Mouse (Mus musculus) liver, adult 2 months (tissue): ENCODE results near the gene Pik3c2b. TPM values are rescaled to one million over a fixed set of nuclear protein-coding genes. Genes with fewer than 3 reads are reported as not detected.
A peak's percentile ranks its signal among the peaks of the same experiment; 100 is the strongest.
"Not testable (repeated sequence)": the region's sequence is repeated elsewhere in the genome, so short reads cannot be mapped to it uniquely, and the experiment has no call there.

Experiments used
- DNase-seq: peaks from one replicate; pipeline ENCODE4 v3.0.0-alpha.2; 2011; ENCODE audit warnings: low read depth, low spot score; ENCODE audit errors: extremely low read depth
- H3K27ac ChIP-seq: fragments of 200-500 bp; replicated peaks from 2 replicates; pipeline ENCODE4 v1.5.1; 2012; ENCODE audit warnings: low read depth, mild to moderate bottlenecking, control low read depth, inconsistent platforms, low read length; ENCODE audit not compliant: insufficient read depth
- H3K27me3 ChIP-seq: fragments of 200-500 bp; 2 replicates; pipeline ENCODE4 v1.6.1; 2012; ENCODE audit warnings: mild to moderate bottlenecking, moderate library complexity, low read length, inconsistent platforms; ENCODE audit not compliant: control insufficient read depth, insufficient read depth
- H3K36me3 ChIP-seq: fragments of 200-500 bp; 2 replicates; pipeline ENCODE4 v1.6.1; 2012; ENCODE audit warnings: low read length, inconsistent platforms; ENCODE audit not compliant: control insufficient read depth, insufficient read depth
- H3K4me1 ChIP-seq: fragments of 200-500 bp; 2 replicates; pipeline ENCODE4 v1.6.1; 2011; ENCODE audit warnings: low read length; ENCODE audit not compliant: control insufficient read depth, insufficient read depth
- H3K4me3 ChIP-seq: fragments of 200-500 bp; 2 replicates; pipeline ENCODE4 v1.5.1; 2011; ENCODE audit warnings: low read depth, mild to moderate bottlenecking, control low read depth, low read length, moderate library complexity; ENCODE audit not compliant: insufficient read depth
- H3K79me2 ChIP-seq: fragments of 200-500 bp; 2 replicates; pipeline ENCODE4 v1.6.1; 2012; ENCODE audit warnings: inconsistent platforms, mild to moderate bottlenecking, low read length, moderate library complexity; ENCODE audit not compliant: control insufficient read depth, insufficient read depth
- H3K9ac ChIP-seq: fragments of 200-500 bp; 2 replicates; pipeline ENCODE4 v1.6.1; 2012; ENCODE audit warnings: low read depth, mild to moderate bottlenecking, control low read depth, inconsistent platforms, low read length
- CTCF ChIP-seq: fragments of 200-500 bp; IDR thresholded peaks from 2 replicates; pipeline ENCODE4 v1.5.1; 2011; ENCODE audit warnings: low read depth, low read length, control low read depth
- POLR2A ChIP-seq: fragments of 200-500 bp; IDR thresholded peaks from 2 replicates; pipeline ENCODE4 v1.6.1; 2011; ENCODE audit warnings: low read length, control low read depth; ENCODE audit not compliant: insufficient read depth; ENCODE audit errors: extremely low read depth
- WGBS: fragments of 180-500 bp; shearing (Covaris S2); methylation state at CpG from one replicate; pipeline ENCODE4 v1.1.7; 2018; 5-methylcytosine and 5-hydroxymethylcytosine counted together
- polyA plus RNA-seq: library from polyadenylated mRNA; depleted of rRNA; stranded (reverse); fragments of >200 nt; gene quantifications from 2 replicates; pipeline ENCODE4 v1.2.3, GENCODE M21; 2012
- total RNA-seq: library from RNA; depleted of rRNA; stranded (reverse); fragments of >200 nt; gene quantifications from 2 replicates; pipeline ENCODE4 v1.2.3, GENCODE M21; 2014

Pik3c2b gene
- total and polyA plus RNA-seq, 2 experiments = 2.5 to 3.3 TPM

GRCm38 (mm10) chr1:133024426-133024825 lies 21.0 kb upstream of the Pik3c2b start:
- H3K79me2 ChIP-seq = peaks cover 21% of the 10 kb centered on the region
- H3K27ac ChIP-seq = no peak overlapping the region
- peak overlapping the region; percentile 100 for H3K4me3 ChIP-seq
- H3K27me3 ChIP-seq = no peaks in the 10 kb centered on the region
- peak overlapping the region; percentile 54 for H3K9ac ChIP-seq
- H3K36me3 ChIP-seq = no peaks in the 10 kb centered on the region
- no peak for DNase-seq
- TF ChIP-seq CTCF (no peak), POLR2A (no peak)
- 4% methylated on average over 7 of the region's 7 CpGs for WGBS
- peaks cover 10% of the 10 kb centered on the region for H3K4me1 ChIP-seq

- Histone ChIP-seq H3K27me3 (no peaks in the 10 kb centered on the region), H3K27ac (peak overlapping the region; percentile 97), H3K36me3 (no peaks in the 10 kb centered on the region), H3K79me2 (peaks cover 20% of the 10 kb centered on the region), H3K4me1 (peaks cover 10% of the 10 kb centered on the region), H3K4me3 (peak overlapping the region; percentile 100), H3K9ac (peak overlapping the region; percentile 100)
- DNase-seq = peak; percentile 92
- no peak for TF ChIP-seq CTCF
- TF ChIP-seq POLR2A = peak; percentile 56; the same call in 1 of the 2 replicates
- 1% methylated on average over 37 of the region's 40 CpGs for WGBS
Observed at GRCm38 (mm10) chr1:133025051-133025795, 20.2 kb upstream of the Pik3c2b start.

- H3K27me3 ChIP-seq, H3K4me1 ChIP-seq, H3K36me3 ChIP-seq: not testable (repeated sequence)
- Histone ChIP-seq H3K4me3 (peak overlapping the region; percentile 100), H3K79me2 (peaks cover 15% of the 10 kb centered on the region), H3K27ac (peak overlapping the region; percentile 92), H3K9ac (peak overlapping the region; percentile 90; the same call in 1 of the 2 replicates)
- 17% methylated on average over 23 of the region's 23 CpGs for WGBS
- DNase-seq = peak; percentile 31
Observed at GRCm38 (mm10) chr1:133025796-133026190, 19.7 kb upstream of the Pik3c2b start.

GRCm38 (mm10) chr1:133027126-133027525 lies 18.3 kb upstream of the Pik3c2b start:
- WGBS = 99% methylated on average over 2 of the region's 2 CpGs
- Histone ChIP-seq H3K9ac (no peak overlapping the region), H3K27me3 (no peaks in the 10 kb centered on the region), H3K4me1 (peaks cover 5% of the 10 kb centered on the region; the same call in 1 of the 2 replicates), H3K27ac (no peak overlapping the region), H3K4me3 (no peak overlapping the region), H3K79me2 (peaks cover 11% of the 10 kb centered on the region), H3K36me3 (no peaks in the 10 kb centered on the region)
- TF ChIP-seq POLR2A (no peak), CTCF (no peak)
- DNase-seq = no peak

- H3K9ac ChIP-seq = no peak overlapping the region
- no peaks in the 10 kb centered on the region for H3K36me3 ChIP-seq
- TF ChIP-seq CTCF = no peak
- TF ChIP-seq POLR2A = no peak
- H3K4me3 ChIP-seq = no peak overlapping the region
- no peaks in the 10 kb centered on the region for H3K27me3 ChIP-seq
- no peak for DNase-seq
- H3K79me2 ChIP-seq = peaks cover 11% of the 10 kb centered on the region
- H3K4me1 ChIP-seq = peaks cover 5% of the 10 kb centered on the region; the same call in 1 of the 2 replicates
- no peak overlapping the region for H3K27ac ChIP-seq
- 42% methylated on average over 7 of the region's 7 CpGs for WGBS
Observed at GRCm38 (mm10) chr1:133027980-133028379, 17.5 kb upstream of the Pik3c2b start.

GRCm38 (mm10) chr1:133029744-133030143 lies 15.7 kb upstream of the Pik3c2b start:
- peaks cover 4% of the 10 kb centered on the region; the same call in 1 of the 2 replicates for H3K79me2 ChIP-seq
- H3K36me3 ChIP-seq = no peaks in the 10 kb centered on the region
- TF ChIP-seq POLR2A (no peak), CTCF (no peak)
- 77% methylated on average over 3 of the region's 3 CpGs for WGBS
- H3K4me3 ChIP-seq = no peak overlapping the region
- H3K27me3 ChIP-seq = no peaks in the 10 kb centered on the region
- H3K9ac ChIP-seq = no peak overlapping the region
- no peak for DNase-seq
- peaks cover 1% of the 10 kb centered on the region; the same call in 1 of the 2 replicates for H3K4me1 ChIP-seq
- no peak overlapping the region for H3K27ac ChIP-seq
